Mouse (Mus musculus) T-cell, adult 66 days (primary cell): ENCODE results near the gene Gm5431. TPM values are rescaled to one million over a fixed set of nuclear protein-coding genes. Genes with fewer than 3 reads are reported as not detected.

ENCODE experiments used
- total RNA-seq, 2 experiments: library from RNA; stranded (reverse); gene quantifications; 3 replicates in 1 of 2; 4 replicates in 1 of 2; pipeline ENCODE4 v1.2.4; 2023

The Gm5431 gene
- total RNA-seq, result 10 to 100 TPM; 24.2 to 24.6 TPM

DNA sequence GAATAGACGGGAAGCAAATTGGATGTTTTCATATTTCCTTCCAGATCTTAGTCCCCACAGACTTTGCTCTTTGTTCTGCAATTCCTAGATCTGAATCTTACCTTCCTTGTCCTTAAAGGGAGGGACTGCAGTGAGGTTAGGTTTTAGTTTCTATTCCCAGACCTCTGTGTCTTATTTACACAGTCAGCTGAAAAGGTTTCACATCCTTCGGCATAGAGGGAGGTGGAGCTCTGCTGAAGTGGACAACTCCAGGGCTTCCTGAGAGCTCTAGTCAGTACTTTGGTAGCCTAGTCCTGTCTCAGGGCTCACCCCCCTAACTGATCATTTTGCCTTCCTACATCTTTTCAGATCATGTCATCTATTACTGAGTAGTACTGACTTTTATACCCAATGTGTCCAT, at the start of gene Gm5431:
Gene Gm5431, minus strand, starts transcription at position 194 of the 400 bp plus-strand sequence.

DNA sequence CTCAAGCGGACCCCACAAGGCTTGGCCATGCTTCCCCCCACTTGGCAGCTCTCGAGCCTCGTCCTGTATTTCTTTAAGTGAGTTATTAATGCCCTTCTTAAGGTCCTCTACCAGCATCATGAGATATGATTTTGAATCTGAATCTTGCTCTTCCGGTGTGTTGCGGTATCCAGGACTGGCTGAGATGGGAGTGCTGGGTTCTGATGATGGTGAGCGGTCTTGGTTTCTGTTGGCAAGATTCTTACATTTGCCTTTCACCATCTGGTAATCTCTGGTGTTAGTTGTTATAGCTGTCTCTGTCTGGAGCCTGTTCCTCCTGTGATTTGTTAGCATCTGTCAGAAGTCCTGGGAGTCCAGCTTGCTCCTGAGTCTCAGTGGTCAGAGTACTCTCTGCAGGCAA, 44.1 kb upstream of the Gm5431 start, which contains the start of gene Psme2b:
Gene Psme2b, minus strand, starts transcription at position 101 of the 400 bp plus-strand sequence.

DNA sequence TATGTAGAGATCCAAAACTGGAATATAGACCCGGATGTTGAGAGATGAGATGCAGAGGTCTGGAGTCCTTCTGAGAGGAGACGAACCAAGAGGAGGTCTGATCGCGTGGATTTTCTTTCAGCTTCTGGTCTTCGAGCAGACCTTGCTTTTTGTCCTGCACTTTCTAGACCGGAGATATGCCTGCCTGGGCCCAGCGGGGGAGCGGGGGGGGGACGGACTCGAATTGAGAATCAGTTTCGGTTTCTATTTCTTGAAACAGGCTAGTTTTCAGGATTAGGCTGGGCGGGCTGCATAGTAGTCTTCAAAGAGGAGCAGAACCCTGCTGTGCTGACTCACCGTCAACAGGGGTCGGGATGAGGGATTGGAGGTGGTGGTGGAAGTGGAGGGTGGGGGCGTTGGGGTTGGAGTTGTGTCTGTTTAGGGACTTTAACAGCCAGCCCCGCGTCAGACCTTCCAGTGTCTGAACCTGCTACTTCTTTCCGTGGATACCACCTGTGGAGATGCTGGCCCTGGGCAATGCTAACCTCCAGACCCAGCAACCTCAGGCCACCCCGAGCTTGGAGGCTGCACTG, 30.7 kb downstream of the Gm5431 start, which contains the start of gene Irgm1:
Gene Irgm1, minus strand, starts transcription at position 483 of the 572 bp plus-strand sequence.

Other genes with a start within 250 kb of the Gm5431 start
- gene Rack1, start 101.9 kb downstream of the Gm5431 start, total RNA-seq, result 1,000 to 10,000 TPM; 2,114 to 2,159 TPM
- gene Trim41, start 84.9 kb downstream of the Gm5431 start, total RNA-seq, result 10 to 100 TPM; 37.3 to 42.7 TPM
- gene Trim7, start 76.1 kb downstream of the Gm5431 start, total RNA-seq, result under 1 TPM; 0.30 to 0.58 TPM
- gene Gm12184, start 75.6 kb downstream of the Gm5431 start, total RNA-seq, result 1 to 10 TPM in 1 of 2 experiments, under 1 TPM in 1; 0.62 to 1.0 TPM
- 10 to 100 TPM; 65.2 to 84.0 TPM for gene Irgm1, start 30.5 kb downstream of the Gm5431 start, total RNA-seq
- 10 to 100 TPM; 45.9 to 57.5 TPM for gene Psme2b, start 44.0 kb upstream of the Gm5431 start, total RNA-seq
- 1 to 10 TPM; 1.5 to 2.0 TPM for gene Olfr56, start 76.7 kb upstream of the Gm5431 start, total RNA-seq
- gene 9930111J21Rik1, start 77.2 kb upstream of the Gm5431 start, total RNA-seq, result 10 to 100 TPM; 71.1 to 76.5 TPM
- gene Gm12185, start 90.0 kb upstream of the Gm5431 start, total RNA-seq, result 10 to 100 TPM; 65.7 to 68.5 TPM
- gene Tgtp1, start 92.0 kb upstream of the Gm5431 start, total RNA-seq, result 100 to 1,000 TPM in 1 of 2 experiments, 10 to 100 TPM in 1; 79.4 to 106 TPM
- 10 to 100 TPM; 88.2 to 95.5 TPM for gene 9930111J21Rik2, start 149.0 kb upstream of the Gm5431 start, total RNA-seq
- 10 to 100 TPM; 52.8 to 79.9 TPM for gene Tgtp2, start 162.0 kb upstream of the Gm5431 start, total RNA-seq
- 100 to 1,000 TPM; 148 to 178 TPM for gene Ifi47, start 174.4 kb upstream of the Gm5431 start, total RNA-seq
- gene Olfr1396, start 212.7 kb upstream of the Gm5431 start, total RNA-seq, result not detected
- gene Olfr1395, start 240.1 kb upstream of the Gm5431 start, total RNA-seq, result not detected